Mouse (Mus musculus) lung, postnatal 25 days (tissue): ENCODE results near the gene Dcst1.

Experiments
- DNase-seq: peaks from one replicate; pipeline ENCODE4 v3.0.0; 2022; ENCODE audit warnings: low spot score

The Dcst1 gene

DNA sequence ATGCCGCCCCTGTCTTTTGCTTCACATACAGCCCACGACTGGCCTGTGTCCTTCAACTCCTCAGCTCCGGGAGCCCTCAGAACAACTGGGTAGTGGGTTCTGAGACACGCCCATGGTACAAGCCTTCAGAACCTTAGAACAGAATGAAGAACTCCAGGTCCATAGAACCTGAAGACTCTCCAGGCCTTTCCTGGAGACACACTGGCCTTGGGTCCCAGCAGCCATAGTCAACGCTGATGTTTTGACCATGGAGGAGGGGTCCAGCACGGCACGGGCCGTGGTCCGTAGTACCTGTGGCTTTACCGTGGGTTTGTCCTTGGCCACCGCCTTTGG, at the start of gene Dcst1:
Gene Dcst1, minus strand, starts transcription at position 101 of the 333 bp plus-strand sequence.
- no peak for DNase-seq

DNA sequence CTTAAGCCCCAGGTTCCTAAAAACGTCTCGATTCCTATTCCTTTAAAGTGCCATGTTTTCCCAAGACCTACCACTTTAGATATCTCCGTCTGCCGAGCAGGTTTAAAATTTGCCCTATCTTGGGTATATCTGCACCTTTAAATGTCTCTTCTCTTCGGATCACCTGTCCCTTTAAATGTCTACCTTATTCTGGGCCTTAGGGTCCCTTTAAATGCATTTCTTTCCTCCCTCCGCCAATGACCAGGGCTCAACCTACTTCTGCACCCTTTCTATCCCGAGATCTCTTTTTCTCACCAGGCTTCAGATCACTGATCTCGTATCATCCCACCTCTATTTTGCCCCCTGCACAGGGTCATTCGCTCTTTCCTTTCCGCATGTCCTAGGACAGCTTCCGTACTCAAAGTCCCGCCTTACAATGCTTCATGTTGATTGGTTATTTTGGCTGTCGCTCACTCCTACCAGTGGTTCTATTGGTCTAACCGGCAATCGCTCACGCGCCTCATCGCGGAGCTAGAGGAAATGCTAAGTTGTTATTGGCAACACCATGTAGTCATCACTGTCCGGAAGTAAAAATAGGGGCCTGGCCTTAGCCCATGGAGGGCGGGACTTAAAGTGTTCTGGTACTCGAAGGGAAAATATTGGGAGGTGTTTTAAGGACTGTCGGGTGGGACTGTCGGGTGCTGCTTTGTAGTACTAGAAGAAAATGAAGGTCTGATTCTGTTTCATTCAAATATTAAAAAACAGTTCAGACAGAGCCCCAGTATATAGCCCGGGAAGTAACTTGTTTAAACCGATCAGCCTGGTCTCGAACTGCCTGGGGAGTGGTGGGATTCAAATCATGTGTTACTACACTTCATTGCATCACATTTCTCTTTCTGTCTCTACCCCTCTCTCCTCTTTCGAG, 46.7 kb upstream of the Dcst1 start, which contains the start of gene Flad1:
Gene Flad1, minus strand, starts transcription at position 381 of the 904 bp plus-strand sequence.
- DNase-seq, result peak; percentile 99

DNA sequence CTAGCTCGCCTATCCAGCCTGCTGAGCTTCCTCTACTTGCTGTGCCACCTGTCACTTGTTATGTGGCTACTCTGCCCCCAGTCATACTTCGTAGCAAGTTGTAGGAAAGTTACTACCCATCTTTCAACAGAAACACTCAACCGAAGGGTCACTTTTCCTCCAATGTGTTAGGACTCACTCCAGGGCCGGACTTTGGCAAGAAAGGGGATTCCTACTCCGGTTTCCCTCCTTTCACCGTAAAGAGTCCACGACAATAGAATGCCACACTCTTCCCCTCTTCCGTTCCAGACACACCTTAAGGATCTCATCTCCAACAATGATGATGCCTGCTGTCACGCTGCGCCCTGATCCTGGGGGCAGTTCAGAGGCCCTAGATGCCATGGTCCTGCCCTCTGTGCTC, 45.8 kb upstream of the Dcst1 start:
- no peak for DNase-seq

DNA sequence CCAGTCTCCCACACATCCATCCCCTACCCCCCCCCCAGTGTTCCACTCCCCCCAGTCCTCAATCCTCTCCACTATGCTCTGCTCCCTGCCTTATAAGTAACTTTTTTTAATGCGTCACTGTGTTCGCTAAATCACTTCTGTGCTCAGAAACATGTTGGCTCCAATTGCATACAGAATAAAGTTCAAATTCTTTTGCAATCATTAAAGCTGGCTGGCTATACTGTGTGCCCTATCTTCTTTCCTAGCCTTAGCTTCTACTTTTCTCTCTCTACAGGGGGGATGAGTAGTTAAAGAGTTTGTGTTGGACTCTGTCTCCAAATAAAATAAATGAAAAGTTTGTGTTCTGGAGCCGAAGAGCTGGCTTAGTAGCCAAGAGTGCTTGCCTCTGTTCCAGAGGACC, 44.6 kb upstream of the Dcst1 start:
- no peak for DNase-seq

DNA sequence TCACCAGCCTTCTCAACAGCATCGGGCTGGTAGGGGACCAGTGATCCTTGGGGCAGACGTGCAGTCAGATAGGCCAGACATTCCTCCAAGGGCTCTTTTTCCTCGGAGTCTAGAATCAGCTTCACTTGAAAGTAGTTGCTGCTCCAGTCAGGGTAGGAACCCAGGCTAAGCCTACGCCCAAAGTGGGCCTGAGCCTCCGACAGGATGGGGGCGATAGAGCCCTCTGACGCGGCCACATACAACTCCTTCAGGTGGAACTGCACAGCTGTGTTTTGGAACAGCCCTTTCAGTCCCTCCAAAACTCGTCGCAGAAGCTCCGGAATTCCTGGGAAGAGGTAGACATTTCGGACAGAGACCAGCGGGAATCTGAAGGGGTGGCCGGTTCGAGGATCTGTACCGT, 43.4 kb upstream of the Dcst1 start:
- no peak for DNase-seq

DNA sequence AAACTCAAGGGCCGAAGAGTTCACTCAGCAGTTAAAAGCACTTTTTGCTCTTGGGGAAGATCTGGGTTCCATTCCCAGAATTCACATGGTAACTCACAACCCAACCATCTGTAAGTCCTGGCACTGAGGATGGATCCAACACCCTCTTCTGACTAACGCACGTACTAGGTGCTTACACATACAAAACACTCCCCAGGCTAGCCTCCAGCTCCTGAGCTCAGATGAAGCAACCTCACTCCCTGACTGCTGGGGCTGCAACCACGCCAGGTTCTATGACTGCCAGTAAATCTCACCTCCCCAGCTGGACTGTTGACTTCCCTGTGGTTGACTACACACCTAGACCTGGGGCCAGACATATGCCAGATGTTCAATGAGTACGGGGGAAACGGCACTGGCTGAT, 41.8 kb upstream of the Dcst1 start:
- DNase-seq, result no peak

DNA sequence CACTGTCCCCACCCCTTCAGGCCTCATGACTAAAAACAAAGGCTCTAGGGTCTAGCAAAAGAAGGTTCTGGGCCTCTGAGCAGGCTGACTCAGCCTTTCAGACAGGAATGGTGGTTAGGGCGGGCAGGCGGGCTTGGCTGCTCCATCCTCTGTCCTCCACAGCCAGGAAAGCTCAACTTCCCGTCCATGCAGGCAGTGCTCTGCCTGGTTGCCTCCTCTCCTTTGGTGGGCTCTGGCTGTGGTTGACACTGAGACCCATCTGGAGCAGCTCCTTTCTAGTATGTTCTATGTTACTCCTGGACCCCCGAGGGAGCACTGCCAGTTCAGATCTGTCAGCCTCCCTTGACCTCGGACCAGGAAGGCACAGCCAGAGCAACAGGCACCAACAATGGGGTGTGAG, 37.6 kb upstream of the Dcst1 start, which contains the start of gene Lenep:
Gene Lenep, minus strand, starts transcription at position 101 of the 400 bp plus-strand sequence.
- no peak for DNase-seq

DNA sequence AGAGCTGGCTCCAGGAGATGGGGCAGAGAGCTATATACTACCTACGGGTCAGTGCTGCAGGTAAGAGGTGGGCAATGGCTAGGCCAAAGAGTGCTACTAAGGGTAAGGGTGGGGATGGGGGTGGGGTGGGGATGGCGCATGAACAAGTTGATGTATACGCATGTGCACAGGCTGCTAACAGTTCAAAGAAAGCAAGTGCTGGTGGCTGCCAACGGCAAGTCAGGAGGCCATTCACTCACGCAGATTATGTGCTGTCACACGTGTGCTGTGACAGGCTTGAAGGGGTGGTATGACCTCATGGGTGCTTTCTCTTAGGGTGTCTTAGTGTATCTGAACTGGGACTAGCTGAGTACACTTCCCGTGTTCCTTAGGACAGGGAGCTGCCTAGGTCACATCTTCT, 36.3 kb upstream of the Dcst1 start:
- no peak for DNase-seq

DNA sequence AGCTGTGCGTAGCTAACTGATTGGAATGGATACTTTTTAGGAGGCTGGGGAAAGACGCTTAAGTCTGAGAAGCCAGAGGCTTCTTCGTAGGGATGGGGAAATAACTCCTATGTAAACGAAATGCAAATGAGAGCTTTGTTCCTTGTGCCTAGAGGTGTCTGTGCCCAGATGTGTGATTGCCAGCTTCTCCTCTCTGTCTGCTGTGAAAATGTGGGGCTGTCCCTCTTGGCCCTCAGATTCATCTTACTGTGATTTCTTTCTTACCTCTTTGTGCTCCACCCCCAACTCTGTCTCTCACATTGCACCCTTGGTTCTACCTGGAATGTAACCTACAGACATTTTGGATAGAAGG, 31.6 kb upstream of the Dcst1 start:
- DNase-seq, result no peak

DNA sequence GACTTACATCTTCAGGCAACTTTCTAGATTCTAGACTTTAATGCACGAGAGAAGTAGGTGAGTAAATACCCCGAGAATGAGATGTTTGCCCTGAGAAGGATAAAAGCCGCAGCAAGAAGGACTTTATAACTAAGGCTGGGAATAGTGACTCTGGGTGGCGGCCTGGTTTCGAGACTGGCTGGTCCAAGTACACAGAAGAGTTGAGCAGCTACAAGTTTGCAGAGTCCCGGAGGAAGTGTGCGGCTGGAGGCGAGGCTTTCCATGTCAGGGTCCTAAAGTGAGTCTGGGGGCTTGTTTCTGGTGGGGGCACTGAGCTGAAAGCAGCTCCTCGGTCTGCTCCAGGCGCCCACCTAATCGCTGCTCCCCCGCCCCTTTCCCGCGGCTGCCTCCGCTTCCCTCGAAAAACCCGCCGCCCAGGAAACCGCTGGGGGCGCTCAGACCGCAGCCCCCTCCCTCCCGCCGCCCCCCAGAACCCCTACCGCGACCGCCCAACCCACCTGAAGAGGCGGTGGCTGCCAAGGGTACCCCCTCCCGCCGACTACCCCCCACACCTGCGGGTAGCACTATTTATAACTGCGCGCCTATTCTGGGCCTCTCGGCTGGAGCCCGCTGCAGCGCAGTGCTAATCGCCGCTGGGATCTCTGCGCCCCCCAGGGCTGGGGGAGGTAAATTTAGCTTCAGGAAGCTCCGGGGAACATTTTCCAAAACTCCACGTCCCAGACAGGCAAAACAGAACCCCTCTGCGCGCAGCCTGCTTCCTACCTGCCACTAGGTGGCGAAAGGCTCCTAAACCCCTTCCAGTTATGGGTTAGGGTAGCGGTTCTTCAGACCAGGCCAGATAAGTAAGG, 31.0 kb upstream of the Dcst1 start:
- peak; percentile 81 for DNase-seq

DNA sequence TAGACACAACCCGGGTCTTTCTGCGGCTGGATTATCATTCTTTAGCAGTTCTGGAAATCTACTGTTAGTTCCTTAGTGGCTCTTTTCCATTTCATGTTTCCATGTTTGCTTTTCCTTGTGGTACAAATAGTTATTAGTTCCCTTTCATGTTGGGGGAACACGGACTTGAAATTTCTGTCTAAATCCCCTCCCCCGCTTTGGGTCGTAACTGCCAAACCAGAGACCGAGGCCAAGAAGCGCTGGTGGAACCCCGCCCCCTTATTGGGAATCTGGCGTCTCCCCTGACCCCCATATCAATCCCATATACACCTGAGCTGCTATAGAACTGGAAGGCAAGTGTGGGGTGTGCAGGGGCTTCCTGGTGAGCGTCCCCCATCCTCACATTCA, 30.4 kb upstream of the Dcst1 start:
- no peak for DNase-seq

DNA sequence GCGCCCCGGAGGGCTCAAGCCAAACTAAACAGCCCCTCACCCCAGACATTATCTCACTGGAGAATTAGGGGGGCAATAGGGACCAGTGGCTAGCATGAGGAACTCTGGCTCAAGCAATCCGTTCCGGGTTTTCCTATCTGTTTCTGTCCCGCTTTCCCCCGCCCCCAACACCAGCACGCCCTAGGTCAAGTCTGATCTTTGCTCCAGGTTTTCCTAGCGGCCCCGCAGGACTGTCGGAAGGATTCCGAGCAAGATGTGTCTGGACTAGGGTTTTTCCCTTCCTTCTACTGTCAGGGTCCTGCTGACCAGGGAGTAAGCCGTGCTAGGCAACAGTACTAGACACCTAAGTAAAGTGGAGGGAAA, 29.8 kb upstream of the Dcst1 start:
- DNase-seq, result peak; percentile 90

DNA sequence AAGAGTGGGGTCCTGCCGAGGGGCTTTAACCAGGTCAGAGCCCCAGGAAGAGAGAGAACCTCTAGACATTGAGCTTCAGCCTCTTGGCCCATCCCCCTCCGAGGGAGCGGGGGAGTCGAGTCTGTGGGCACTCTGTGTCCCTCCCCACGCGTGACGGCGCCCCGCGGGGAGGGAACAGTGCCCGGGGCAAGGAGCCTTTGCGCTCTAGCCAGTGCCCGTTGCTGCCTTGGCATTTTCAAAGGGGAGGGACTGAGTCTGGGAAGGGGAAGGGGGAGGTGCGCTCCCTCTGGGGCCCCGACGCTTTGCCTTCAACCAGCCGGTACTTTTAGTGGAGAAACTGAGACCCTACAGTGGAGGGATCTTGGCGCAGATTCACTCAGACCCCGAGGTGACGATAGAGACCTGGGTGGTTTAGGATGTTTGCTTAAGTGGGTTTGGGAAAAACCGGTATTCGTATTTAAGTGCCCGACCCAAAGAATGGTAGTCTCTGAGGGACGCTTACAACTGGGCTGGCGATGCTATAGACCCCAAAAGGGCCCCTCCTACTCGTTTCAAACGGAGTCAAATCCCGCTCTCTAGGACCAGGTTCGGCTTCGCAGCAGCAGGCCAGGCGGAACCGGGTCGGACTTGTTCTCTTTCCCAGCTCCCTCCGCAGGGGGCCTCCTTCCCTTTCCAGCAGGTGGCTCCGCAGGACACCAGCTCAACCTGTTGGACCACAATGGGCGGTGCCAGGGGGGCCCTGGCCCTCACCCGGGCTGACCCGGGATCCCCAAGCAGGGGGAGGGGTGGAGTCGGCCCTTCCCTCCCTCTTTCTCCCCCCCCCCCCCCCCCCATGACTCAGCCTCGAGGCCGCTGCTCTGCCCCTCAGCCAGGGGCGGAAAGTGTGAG, 29.2 kb upstream of the Dcst1 start, which contains the start of gene Zbtb7b:
Gene Zbtb7b, minus strand, starts transcription at position 771 of the 888 bp plus-strand sequence.
- DNase-seq, result peak; percentile 88

DNA sequence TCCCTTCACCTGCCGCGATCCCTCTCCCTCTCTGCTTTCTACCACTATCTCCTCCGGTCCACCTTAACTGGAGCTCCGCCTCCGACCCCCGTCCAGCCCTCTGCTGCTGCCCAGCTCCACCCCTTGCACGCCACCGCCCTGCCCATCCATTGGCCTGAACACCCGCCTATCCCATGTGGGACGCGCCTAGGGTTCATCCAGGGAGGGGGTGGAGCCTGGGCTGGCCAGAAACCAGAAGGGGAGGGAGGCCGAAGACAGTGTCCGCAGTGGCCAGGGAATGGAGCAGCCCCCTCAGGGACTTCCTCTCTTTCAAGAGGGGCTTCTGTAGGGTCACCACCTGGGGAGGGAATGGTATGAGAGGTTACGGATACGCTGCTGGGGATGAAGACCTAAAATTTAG, 28.6 kb upstream of the Dcst1 start:
- peak; percentile 99 for DNase-seq

DNA sequence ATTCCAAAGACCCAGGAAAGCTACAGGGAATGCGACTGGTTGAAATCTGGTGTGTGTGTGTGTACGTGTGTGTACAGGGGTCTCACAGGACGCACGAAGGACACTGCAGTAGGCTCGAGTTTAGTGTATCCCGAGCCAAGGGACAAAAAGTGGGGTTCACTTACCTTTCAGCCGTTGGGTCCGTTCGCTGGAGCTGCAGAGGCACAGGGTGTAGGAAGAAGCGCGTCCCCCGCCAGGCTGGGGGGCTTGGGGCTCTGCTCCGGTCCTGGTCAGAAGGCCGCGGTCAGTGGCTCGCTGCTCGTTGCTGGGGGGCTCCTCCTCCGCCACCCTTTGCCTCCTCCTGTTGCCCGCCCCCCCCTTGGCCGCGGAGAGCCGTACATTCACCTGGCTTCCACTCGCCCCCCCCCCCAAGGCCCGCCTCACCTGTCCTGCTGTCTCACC, 27.8 kb upstream of the Dcst1 start:
- DNase-seq, result no peak

DNA sequence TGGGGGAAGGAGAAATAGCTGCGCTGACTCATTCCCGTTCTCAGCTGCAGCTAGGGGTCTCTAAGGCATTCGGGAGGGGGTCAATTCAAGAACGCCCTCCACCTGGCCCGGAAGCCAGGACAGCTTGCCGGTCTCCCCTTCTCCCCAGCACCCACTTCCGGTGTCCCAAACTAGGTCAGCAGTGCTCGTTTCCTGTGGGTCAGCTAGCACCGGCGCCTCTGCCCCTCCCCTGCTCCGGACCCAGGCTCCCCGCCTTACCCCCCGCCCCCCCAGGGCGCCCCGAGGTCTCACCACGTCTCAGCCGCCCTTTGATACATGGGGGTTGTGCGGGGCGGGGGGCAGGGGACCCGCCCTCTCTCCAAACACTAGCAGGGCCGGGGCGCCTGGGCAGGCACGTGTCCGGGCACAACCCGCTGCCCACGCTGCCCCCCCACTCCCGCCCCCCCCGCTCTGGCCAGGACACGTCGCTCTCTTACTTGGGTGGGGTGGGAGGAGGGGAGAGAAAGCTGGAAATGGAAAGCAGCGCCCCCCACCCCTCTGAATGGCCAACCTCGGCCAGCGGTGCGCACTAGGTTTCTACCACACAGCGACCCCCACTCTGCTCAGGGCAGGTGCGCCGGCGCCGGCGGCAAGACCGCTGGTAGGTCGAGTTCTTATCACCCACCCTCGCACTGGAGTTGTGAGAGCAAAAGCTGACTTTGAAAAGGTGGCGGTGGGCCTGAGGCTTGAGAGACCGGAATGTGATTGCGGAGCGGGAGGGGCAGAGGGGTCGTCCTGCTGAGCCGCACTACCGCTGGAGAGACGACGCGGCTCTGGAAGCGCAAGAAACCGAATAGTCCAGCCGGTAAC, 26.8 kb upstream of the Dcst1 start:
- DNase-seq, result no peak

DNA sequence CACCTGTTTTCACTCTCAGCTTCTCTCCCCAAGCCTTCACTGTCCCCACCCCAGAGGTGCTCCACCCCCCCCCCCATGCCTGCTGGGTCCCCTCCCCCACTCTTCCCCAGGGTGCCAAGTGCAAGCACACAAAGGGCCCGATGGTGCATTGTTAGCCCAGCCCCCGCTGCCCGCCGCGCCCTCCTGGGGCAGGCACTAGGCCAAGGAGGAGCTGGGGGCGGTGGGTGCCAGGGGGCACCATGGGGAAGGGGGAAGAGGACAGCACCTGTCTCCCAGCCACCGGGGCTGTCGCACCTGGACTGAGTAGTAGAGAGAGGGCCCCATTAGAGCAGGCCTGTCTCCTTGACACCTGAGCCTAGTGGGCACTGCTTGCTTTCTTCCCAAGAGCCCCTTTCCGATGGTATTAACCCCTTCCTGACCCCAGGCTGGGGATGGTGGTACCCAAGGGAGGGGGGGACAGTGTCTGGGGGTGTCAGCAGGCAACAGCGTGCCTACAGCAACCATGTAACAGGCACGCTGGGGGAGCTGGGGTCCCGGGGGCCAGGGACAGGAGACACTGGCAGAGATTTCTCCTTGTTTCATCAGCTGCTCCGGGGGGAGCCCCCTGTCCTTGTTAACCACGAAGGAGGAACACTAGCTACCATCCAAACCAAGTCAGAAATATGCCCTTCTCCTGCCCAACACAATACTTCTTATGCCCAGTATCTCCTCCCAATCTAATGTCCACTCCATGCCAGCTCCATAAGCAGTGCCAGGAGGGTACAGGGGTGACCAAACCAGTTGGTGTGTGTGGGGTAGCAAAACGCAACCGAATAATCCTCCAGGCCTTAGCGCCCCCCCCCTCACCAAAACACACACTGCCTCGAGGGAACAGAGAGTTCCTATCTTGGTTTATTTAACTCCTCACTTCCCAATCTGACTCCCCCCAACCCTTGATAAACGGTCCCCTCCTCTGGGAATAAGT, 25.9 kb upstream of the Dcst1 start:
- no peak for DNase-seq

DNA sequence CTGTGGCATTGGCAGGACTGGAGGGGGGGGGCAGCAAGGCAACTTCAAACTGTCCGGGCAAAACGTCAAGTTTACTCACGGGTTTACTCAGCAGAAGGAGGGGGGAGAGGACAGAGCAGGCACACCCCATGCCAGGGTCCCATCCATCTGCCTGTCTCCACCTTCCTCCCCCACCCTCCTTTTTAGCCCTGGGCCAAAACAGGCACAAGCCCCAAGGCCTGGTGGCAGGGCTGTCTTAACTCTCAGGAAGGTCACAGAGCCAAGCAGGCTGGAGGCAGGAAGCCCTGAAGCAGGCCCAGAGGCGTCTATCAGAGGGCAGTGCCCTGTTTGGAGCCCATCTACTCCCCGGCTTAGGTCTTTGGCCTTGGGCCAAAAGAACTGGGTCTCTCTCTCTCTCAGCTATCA, 25.1 kb upstream of the Dcst1 start:
- DNase-seq, result no peak

DNA sequence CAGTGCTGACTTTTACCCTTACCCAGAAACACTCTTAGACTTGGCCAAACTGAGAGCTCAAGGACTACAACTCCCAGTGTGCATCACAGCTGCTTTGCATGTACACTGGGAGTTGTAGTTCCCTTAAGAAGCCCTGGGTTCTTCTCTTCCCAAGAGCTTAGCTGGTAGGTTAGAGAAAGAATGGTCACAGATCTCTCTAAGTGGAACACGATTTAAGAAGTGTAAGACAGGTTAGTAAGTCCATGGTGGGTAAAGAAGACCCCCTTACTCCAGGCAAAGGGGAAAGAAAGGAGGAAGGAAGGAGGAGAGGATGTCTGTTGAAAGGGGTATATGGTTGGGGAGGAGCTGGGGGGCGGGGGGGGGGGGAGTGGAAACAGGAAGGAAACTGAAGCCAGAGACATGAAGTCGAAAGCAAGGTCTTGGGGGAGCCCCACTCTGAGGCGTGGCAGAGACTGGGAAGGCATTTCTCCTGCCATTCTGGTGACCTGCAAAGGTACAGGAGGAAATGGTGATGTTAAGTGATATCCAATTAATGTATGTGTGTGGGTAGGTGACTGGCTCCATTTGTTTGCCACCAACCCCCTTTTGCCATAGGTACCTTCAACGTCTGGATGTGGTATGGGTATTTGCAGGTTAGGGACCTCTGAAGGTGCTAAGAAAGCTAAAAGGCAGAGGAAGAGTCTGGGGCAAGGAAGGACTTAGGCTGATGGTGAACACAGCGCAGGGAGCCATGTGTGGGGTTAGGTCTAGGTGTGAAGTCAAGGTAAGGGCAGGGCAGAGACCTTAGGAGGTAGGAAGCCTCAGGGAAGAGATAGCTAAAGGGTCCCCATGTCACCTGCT, 24.1 kb upstream of the Dcst1 start:
- DNase-seq, result no peak
